Mouse (Mus musculus): ENCODE measurements around the gene Fbxl19. TPM values are rescaled to one million over a fixed set of nuclear protein-coding genes. Genes with fewer than 3 reads are reported as not detected.
A peak's percentile ranks its signal among the peaks of the same experiment; 100 is the strongest.
"Not testable (repeated sequence)": the region's sequence is repeated elsewhere in the genome, so short reads cannot be mapped to it uniquely, and the experiment has no call there.

Fbxl19 gene
- total and polyA plus RNA-seq, 2 experiments, result 1.9 to 4.7 TPM

DNA sequence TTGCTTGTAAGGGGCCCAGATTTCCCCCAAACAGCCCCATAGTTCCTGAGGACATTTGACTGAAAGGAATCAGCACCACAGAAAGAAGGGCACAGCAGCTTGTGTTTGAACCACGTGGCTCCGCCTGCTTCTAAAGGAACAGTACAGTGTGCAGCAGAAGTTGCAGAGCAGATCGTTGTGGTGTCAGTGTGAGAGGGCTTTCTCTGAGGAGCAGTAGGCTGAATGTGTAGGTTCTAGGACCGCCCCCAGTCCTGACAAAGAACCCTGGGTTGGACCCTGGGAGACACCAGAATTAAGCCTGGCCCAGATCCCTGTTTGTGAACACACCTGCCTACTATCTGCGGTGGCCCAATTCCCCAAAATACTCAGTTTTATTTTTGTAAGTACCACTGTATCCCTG lies 26.9 kb downstream of the Fbxl19 start:
- no peak overlapping the region for H3K9ac ChIP-seq (ENCODE audit: low read depth, low read length)
- peaks cover 17% of the 10 kb centered on the region for H3K4me1 ChIP-seq (ENCODE audit: control insufficient read depth, insufficient read depth, low read length)
- H3K27ac ChIP-seq (replicated peaks; ENCODE audit: insufficient read depth, low read depth, low read length), result no peak overlapping the region
- no peaks in the 10 kb centered on the region; the same call in 1 of the 2 replicates for H3K79me2 ChIP-seq (ENCODE audit: control insufficient read depth, insufficient read depth, low read length)
- H3K4me3 ChIP-seq (ENCODE audit: insufficient read depth, low read depth, low read length), result no peak overlapping the region
- H3K36me3 ChIP-seq (ENCODE audit: control insufficient read depth, insufficient read depth, low read length), result no peaks in the 10 kb centered on the region
- DNase-seq (ENCODE audit: extremely low read depth, low read depth, low spot score), result no peak
- 68% methylated on average over 5 of the region's 5 CpGs for WGBS
- H3K27me3 ChIP-seq (ENCODE audit: control insufficient read depth, insufficient read depth, low read length), result no peaks in the 10 kb centered on the region
- TF ChIP-seq CTCF (IDR thresholded peaks at IDR 0.05; ENCODE audit: low read depth, low read length) (no peak), POLR2A (IDR thresholded peaks at IDR 0.05; ENCODE audit: extremely low read depth, insufficient read depth, low read length) (no peak)

DNA sequence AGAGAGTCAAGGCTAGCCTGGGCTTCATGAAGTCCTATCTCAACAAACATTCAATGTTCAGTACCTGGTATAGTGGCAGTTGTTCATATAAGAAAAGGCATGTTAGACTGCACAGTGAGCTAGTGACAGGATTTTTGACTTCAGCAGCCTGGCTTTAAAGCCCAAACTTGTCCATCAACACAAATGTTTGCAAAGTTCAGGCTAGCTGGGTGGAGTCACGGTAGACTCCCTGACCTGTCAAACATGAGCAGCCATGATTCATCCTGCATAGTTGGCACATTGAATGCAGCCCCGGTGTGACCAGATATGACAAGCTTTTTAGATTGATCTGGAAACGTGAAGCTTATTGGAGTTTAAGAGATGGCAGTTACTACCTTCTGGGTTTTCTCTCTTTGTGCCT lies 27.7 kb downstream of the Fbxl19 start:
- no peak overlapping the region for H3K27ac ChIP-seq (replicated peaks; ENCODE audit: insufficient read depth, low read depth, low read length)
- no peaks in the 10 kb centered on the region for H3K27me3 ChIP-seq (ENCODE audit: control insufficient read depth, insufficient read depth, low read length)
- peaks cover 17% of the 10 kb centered on the region for H3K4me1 ChIP-seq (ENCODE audit: control insufficient read depth, insufficient read depth, low read length)
- TF ChIP-seq CTCF (IDR thresholded peaks at IDR 0.05; ENCODE audit: low read depth, low read length) (no peak), POLR2A (IDR thresholded peaks at IDR 0.05; ENCODE audit: extremely low read depth, insufficient read depth, low read length) (no peak)
- no peak overlapping the region for H3K9ac ChIP-seq (ENCODE audit: low read depth, low read length)
- no peak overlapping the region for H3K4me3 ChIP-seq (ENCODE audit: insufficient read depth, low read depth, low read length)
- no peaks in the 10 kb centered on the region for H3K36me3 ChIP-seq (ENCODE audit: control insufficient read depth, insufficient read depth, low read length)
- H3K79me2 ChIP-seq (ENCODE audit: control insufficient read depth, insufficient read depth, low read length), result no peaks in the 10 kb centered on the region; the same call in 1 of the 2 replicates
- peak; percentile 64 for DNase-seq (ENCODE audit: extremely low read depth, low read depth, low spot score)
- WGBS, result 18% methylated on average over 3 of the region's 3 CpGs

DNA sequence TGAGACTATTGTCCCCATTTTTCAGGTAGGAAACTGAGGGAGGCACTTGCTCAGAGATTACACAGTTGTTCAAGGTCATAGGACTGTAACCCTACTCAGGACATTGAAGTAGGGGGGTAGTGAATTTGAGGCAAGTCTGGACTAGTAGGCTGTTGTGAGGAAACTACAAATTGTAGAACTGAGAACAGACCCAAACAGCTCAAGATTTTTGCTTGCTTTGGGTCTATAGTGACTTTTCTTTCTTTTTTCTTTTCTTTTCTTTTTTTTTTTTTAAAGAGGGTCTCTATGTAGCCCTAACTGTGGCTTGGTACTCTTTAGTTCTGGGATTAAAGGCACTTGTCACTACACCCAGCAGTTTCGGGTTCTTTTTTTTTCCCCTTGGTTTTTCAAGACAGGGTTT lies 28.2 kb downstream of the Fbxl19 start:
- H3K27ac ChIP-seq (replicated peaks; ENCODE audit: insufficient read depth, low read depth, low read length), result no peak overlapping the region
- 93% methylated on average over 1 of the region's 1 CpGs for whole genome bisulfite sequencing
- peaks cover 2% of the 10 kb centered on the region; the same call in 1 of the 2 replicates for H3K79me2 ChIP-seq (ENCODE audit: control insufficient read depth, insufficient read depth, low read length)
- no peak for DNase-seq (ENCODE audit: extremely low read depth, low read depth, low spot score)
- H3K9ac ChIP-seq (ENCODE audit: low read depth, low read length), result no peak overlapping the region
- H3K4me1 ChIP-seq (ENCODE audit: control insufficient read depth, insufficient read depth, low read length), result peaks cover 17% of the 10 kb centered on the region
- no peak for TF ChIP-seq CTCF (IDR thresholded peaks at IDR 0.05; ENCODE audit: low read depth, low read length)
- TF ChIP-seq POLR2A (IDR thresholded peaks at IDR 0.05; ENCODE audit: extremely low read depth, insufficient read depth, low read length), result no peak
- no peaks in the 10 kb centered on the region for H3K27me3 ChIP-seq (ENCODE audit: control insufficient read depth, insufficient read depth, low read length)
- H3K4me3 ChIP-seq (ENCODE audit: insufficient read depth, low read depth, low read length), result no peak overlapping the region
- no peaks in the 10 kb centered on the region for H3K36me3 ChIP-seq (ENCODE audit: control insufficient read depth, insufficient read depth, low read length)

DNA sequence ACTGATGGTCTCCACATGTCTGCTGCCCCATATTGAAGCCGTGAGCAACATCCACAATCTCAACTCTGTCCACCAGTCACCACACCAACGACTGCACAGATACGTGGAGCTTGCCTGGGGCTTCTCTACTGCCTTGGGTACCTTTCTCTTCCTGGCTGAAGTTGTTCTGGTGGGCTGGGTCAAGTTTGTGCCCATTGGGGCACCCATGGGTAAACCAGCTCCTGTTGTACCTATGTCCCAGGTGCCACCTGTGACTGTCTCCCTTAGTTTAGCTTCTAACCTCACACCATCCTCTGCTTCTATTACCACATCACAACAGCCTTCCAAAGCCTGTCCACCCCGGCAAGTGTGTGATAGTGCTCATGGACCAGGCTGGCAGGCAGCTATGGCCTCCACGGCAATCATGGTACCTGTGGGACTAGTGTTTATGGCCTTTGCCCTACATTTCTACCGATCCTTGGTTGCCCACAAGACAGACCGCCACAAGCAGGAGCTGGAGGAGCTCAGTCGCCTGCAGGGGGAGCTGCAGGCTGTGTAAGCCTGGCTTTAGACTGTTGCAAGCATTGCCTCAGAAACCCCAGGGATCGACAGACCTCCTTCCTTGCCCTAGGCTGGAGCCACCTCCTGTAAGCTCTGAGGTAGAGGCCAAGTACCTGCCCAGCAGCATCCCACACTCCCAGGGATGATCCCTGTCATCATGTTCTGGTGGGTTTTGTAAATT lies 29.5 kb downstream of the Fbxl19 start:
- no peak overlapping the region for H3K4me3 ChIP-seq (ENCODE audit: insufficient read depth, low read depth, low read length)
- peaks cover 21% of the 10 kb centered on the region for H3K4me1 ChIP-seq (ENCODE audit: control insufficient read depth, insufficient read depth, low read length)
- no peaks in the 10 kb centered on the region for H3K36me3 ChIP-seq (ENCODE audit: control insufficient read depth, insufficient read depth, low read length)
- H3K79me2 ChIP-seq (ENCODE audit: control insufficient read depth, insufficient read depth, low read length), result peaks cover 8% of the 10 kb centered on the region; the same call in 1 of the 2 replicates
- DNase-seq (ENCODE audit: extremely low read depth, low read depth, low spot score), result peak; percentile 58
- H3K27me3 ChIP-seq (ENCODE audit: control insufficient read depth, insufficient read depth, low read length), result no peaks in the 10 kb centered on the region
- TF ChIP-seq CTCF (IDR thresholded peaks at IDR 0.05; ENCODE audit: low read depth, low read length) (peak; percentile 88), POLR2A (IDR thresholded peaks at IDR 0.05; ENCODE audit: extremely low read depth, insufficient read depth, low read length) (no peak)
- no peak overlapping the region for H3K27ac ChIP-seq (replicated peaks; ENCODE audit: insufficient read depth, low read depth, low read length)
- 42% methylated on average over 9 of the region's 9 CpGs for WGBS
- H3K9ac ChIP-seq (ENCODE audit: low read depth, low read length), result no peak overlapping the region

DNA sequence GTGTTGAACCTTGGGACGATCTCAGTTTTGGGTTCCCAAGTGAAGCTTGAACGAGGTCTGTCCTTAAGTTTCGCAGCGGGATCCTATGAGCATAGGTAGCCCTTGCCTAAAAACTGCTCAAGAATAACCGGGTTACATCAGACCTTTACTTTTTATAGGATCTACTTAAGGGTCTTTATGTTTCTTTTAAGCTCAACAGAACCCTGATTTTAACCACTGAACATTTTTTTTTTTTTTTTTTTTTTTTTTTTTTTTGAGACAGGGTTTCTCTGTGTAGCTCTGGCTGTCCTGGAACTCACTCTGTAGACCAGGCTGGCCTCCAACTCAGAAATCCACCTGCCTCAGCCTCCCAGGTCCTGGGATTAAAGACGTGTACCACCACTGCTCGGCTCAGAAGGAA lies 31.5 kb downstream of the Fbxl19 start:
- H3K4me1 ChIP-seq (ENCODE audit: control insufficient read depth, insufficient read depth, low read length), result peaks cover 14% of the 10 kb centered on the region; the same call in 1 of the 2 replicates
- not testable (repeated sequence) for H3K79me2 ChIP-seq (ENCODE audit: control insufficient read depth, insufficient read depth, low read length); DNase-seq (ENCODE audit: extremely low read depth, low read depth, low spot score); H3K27me3 ChIP-seq (ENCODE audit: control insufficient read depth, insufficient read depth, low read length); H3K27ac ChIP-seq (replicated peaks; ENCODE audit: insufficient read depth, low read depth, low read length)
- peaks cover 14% of the 10 kb centered on the region for H3K36me3 ChIP-seq (ENCODE audit: control insufficient read depth, insufficient read depth, low read length)
- peak overlapping the region; percentile 97; the same call in 1 of the 2 replicates for H3K4me3 ChIP-seq (ENCODE audit: insufficient read depth, low read depth, low read length)
- H3K9ac ChIP-seq (ENCODE audit: low read depth, low read length), result peak overlapping the region; percentile 66
- WGBS, result 68% methylated on average over 7 of the region's 7 CpGs

DNA sequence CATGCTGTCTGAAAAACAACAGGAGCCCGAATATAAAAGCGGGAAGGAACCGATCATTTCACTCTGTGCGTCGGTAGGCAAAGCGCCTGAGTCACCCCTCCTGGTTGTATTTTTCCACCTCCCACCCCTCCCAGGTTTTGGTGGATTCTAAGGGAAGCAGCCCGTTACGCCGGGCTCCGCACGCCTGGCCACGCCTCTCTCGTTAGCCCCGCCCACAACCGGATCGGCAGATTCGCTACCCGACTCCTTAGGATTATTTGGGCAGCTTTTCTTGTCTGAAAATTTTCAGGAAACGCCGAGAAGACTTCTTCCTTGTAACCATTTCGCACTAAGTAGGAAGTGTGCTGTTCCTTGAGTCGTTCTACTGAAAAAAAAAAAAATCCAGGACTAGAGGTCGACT lies 32.1 kb downstream of the Fbxl19 start, which contains the start of gene Setd1a:
Setd1a (plus strand) TSS at position 245 of the 400 bp plus-strand sequence.
- peak within 1 kb of the TSS; percentile 97 for H3K4me3 ChIP-seq (ENCODE audit: insufficient read depth, low read depth, low read length)
- no peak for DNase-seq (ENCODE audit: extremely low read depth, low read depth, low spot score)
- H3K27ac ChIP-seq (replicated peaks; ENCODE audit: insufficient read depth, low read depth, low read length), result peak within 1 kb of the TSS; percentile 95
- H3K9ac ChIP-seq (ENCODE audit: low read depth, low read length), result peak within 1 kb of the TSS; percentile 97
- H3K27me3 ChIP-seq (ENCODE audit: control insufficient read depth, insufficient read depth, low read length), result no peaks in the 10 kb centered on the region
- WGBS, result under 1% methylated on average over 23 of the region's 23 CpGs
- TF ChIP-seq CTCF (IDR thresholded peaks at IDR 0.05; ENCODE audit: low read depth, low read length) (no peak), POLR2A (IDR thresholded peaks at IDR 0.05; ENCODE audit: extremely low read depth, insufficient read depth, low read length) (no peak)
- H3K36me3 ChIP-seq (ENCODE audit: control insufficient read depth, insufficient read depth, low read length), result peaks cover 20% of the 10 kb centered on the region
- H3K4me1 ChIP-seq (ENCODE audit: control insufficient read depth, insufficient read depth, low read length), result peaks cover 11% of the 10 kb centered on the region; the same call in 1 of the 2 replicates
- peaks cover 8% of the 10 kb centered on the region; the same call in 1 of the 2 replicates for H3K79me2 ChIP-seq (ENCODE audit: control insufficient read depth, insufficient read depth, low read length)
